Mouse (Mus musculus) forebrain, embryonic 11.5 days (tissue): Measurements from ENCODE around the gene Wdr26. TPM values are rescaled to one million over a fixed set of nuclear protein-coding genes. Genes with fewer than 3 reads are reported as not detected.
A peak's percentile ranks its signal among the peaks of the same experiment; 100 is the strongest.

Source experiments
- ATAC-seq: fragments of 200-750 bp; cut with Nextera tagmentation; replicated peaks from 2 replicates; pipeline ENCODE4 v1.8.0; 2017; ENCODE audit warnings: moderate TSS enrichment; ENCODE audit not compliant: low FRiP score
- DNase-seq: peaks from one replicate; pipeline ENCODE4 v3.0.0-alpha.2; 2017; ENCODE audit warnings: low spot score
- H3K27ac ChIP-seq: fragments of 300-500 bp; sonication (generic); 2 replicates; pipeline ENCODE4 v1.5.1; 2014; ENCODE audit warnings: low read depth, low read length
- H3K27me3 ChIP-seq: fragments of 300-500 bp; sonication (generic); 2 replicates; pipeline ENCODE4 v1.6.1; 2014; ENCODE audit warnings: mild to moderate bottlenecking, low read length, mixed read lengths; ENCODE audit not compliant: control insufficient read depth, insufficient read depth
- H3K36me3 ChIP-seq: fragments of 300-500 bp; sonication (generic); 2 replicates; pipeline ENCODE4 v1.6.1; 2014; ENCODE audit warnings: mild to moderate bottlenecking, low read length, moderate library complexity, mixed read lengths; ENCODE audit not compliant: control insufficient read depth, insufficient read depth
- H3K4me1 ChIP-seq: fragments of 300-500 bp; sonication (generic); replicated peaks from 2 replicates; pipeline ENCODE4 v1.6.1; 2014; ENCODE audit warnings: low read length, mixed read lengths; ENCODE audit not compliant: control insufficient read depth, insufficient read depth
- H3K4me2 ChIP-seq: fragments of 300-500 bp; sonication (generic); 2 replicates; pipeline ENCODE4 v1.6.1; 2014; ENCODE audit warnings: low read depth, mild to moderate bottlenecking, low read length, moderate library complexity, mixed read lengths; ENCODE audit not compliant: severe bottlenecking
- H3K4me3 ChIP-seq: fragments of 300-500 bp; sonication (generic); 2 replicates; pipeline ENCODE4 v1.5.1; 2014; ENCODE audit warnings: low read depth, low read length
- H3K9ac ChIP-seq: fragments of 300-500 bp; sonication (generic); 2 replicates; pipeline ENCODE4 v1.6.1; 2014; ENCODE audit warnings: low read length
- H3K9me3 ChIP-seq: fragments of 300-500 bp; sonication (generic); 2 replicates; pipeline ENCODE4 v1.6.1; 2016; ENCODE audit warnings: low read length, mixed read lengths; ENCODE audit not compliant: control insufficient read depth
- WGBS: fragments of 180-500 bp; shearing (Covaris S2); extraction: QIAGEN DNeasy Blood & Tissue Kit; methylation state at CpG from one replicate; pipeline ENCODE4 v1.1.7; 2014; 5-methylcytosine and 5-hydroxymethylcytosine counted together
- polyA plus RNA-seq: library from polyadenylated mRNA; unstranded; fragments of >200 nt; fragmentation: Nextera tagmentation; extraction: Ambion mirVana; gene quantifications from 2 replicates; pipeline ENCODE4 v1.2.1, GENCODE M21; 2014

The Wdr26 gene
- polyA plus RNA-seq, 1 experiment from 2014 or later, result 34.1 TPM

- Histone ChIP-seq H3K36me3 (no peaks in the 10 kb centered on the region), H3K9ac (peak within 1 kb of the TSS; percentile 73), H3K9me3 (no peaks in the 10 kb centered on the region), H3K27me3 (no peaks in the 10 kb centered on the region), H3K4me3 (peak within 1 kb of the TSS; percentile 78), H3K4me2 (peak within 1 kb of the TSS; percentile 70), H3K4me1 (no peaks in the 10 kb centered on the region; the same call in 1 of the 2 replicates), H3K27ac (peak within 1 kb of the TSS; percentile 85)
- DNase-seq (peak; percentile 96), ATAC-seq (peak; percentile 99)
- under 1% methylated on average over 52 of the region's 52 CpGs for WGBS
Observed at GRCm38 (mm10) chr1:181143950-181144836, 67.6 kb downstream of the Wdr26 start, which contains the start of the genes Nvl and Cnih4. TSS of gene Nvl (minus strand) at chr1:181144204. TSS of gene Cnih4 (plus strand) at chr1:181144693.

GRCm38 (mm10) chr1:181143609-181143949 lies 68.2 kb downstream of the Wdr26 start:
- peak overlapping the region; percentile 73 for H3K9ac ChIP-seq
- no peaks in the 10 kb centered on the region; the same call in 1 of the 2 replicates for H3K4me1 ChIP-seq
- H3K27ac ChIP-seq, result peak overlapping the region; percentile 85; the same call in 1 of the 2 replicates
- no peak for DNase-seq
- H3K4me2 ChIP-seq, result peak overlapping the region; percentile 67
- peak overlapping the region; percentile 78 for H3K4me3 ChIP-seq
- peak; percentile 47 for ATAC-seq
- WGBS, result 1% methylated on average over 12 of the region's 12 CpGs
- H3K9me3 ChIP-seq, result no peaks in the 10 kb centered on the region
- no peaks in the 10 kb centered on the region for H3K36me3 ChIP-seq
- no peaks in the 10 kb centered on the region for H3K27me3 ChIP-seq

DNA sequence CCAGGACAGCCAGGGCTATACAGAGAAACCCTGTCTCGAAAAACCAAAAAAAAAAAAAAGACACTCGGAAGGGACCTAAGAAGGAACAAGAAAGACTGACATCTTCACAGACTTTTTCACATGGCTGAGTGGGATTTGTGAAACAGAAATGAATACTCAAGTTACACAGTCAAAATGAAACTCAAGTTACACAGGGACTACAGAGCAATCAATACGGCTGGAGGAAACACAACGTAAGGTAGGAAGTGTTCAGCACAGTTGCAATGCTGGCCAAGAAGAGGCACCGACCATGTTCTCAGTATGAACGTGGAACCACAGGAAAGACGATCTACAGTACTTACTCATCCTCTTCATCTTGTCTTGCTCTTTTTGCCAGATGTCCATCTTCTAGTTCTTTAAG lies 73.1 kb downstream of the Wdr26 start:
- Histone ChIP-seq H3K4me3 (no peak overlapping the region), H3K36me3 (peaks cover 10% of the 10 kb centered on the region), H3K4me1 (no peaks in the 10 kb centered on the region), H3K27me3 (no peaks in the 10 kb centered on the region), H3K4me2 (no peak overlapping the region), H3K27ac (no peak overlapping the region), H3K9me3 (no peaks in the 10 kb centered on the region), H3K9ac (no peak overlapping the region)
- 89% methylated on average over 7 of the region's 7 CpGs for WGBS
- ATAC-seq (no peak), DNase-seq (no peak)

DNA sequence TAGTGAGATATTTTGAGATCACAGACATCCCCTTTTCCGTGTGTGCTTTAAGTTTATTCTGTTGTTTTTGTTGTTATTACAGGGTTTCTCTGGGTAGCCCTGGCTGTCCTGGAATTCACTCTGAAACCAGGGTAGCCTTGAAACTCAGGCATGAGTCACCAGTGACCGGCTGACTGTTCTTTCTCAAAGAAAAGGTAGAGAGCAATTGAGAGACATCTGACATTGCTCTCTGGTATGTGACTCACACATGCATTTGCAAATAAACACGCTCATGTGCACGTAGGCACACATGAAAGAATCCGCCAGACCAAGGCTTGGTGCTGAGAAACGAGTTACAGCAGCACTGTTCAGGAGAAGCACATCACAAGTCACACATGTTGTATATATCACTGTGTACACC lies 79.9 kb downstream of the Wdr26 start:
- no peak overlapping the region for H3K4me3 ChIP-seq
- H3K4me2 ChIP-seq, result no peak overlapping the region
- no peaks in the 10 kb centered on the region for H3K4me1 ChIP-seq
- no peak overlapping the region for H3K27ac ChIP-seq
- DNase-seq (no peak), ATAC-seq (no peak)
- no peaks in the 10 kb centered on the region for H3K27me3 ChIP-seq
- H3K9me3 ChIP-seq, result no peaks in the 10 kb centered on the region
- WGBS, result 91% methylated on average over 6 of the region's 6 CpGs
- peaks cover 14% of the 10 kb centered on the region for H3K36me3 ChIP-seq
- H3K9ac ChIP-seq, result no peak overlapping the region

GRCm38 (mm10) chr1:181126766-181127165 lies 85.0 kb downstream of the Wdr26 start:
- 94% methylated on average over 9 of the region's 9 CpGs for WGBS
- ATAC-seq, result no peak

DNA sequence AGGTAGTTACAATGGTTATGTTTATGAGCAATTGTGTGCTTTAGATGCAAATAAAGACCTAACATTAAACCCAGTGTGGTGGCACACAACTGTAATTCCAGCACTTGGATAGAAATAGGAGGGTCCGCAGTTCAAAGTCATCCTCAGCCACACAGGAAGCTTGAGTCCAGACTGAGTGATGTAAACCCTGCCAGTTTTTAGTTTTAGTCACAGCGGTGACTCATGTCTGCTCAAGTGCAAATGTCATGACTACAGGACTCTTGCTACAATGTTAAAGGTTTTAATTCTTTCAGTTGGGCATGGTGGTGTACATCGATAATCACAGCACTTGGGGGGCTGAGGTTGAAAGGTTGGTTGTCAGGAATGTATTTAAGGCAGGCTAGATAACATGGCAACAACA lies 85.9 kb downstream of the Wdr26 start:
- ATAC-seq (no peak), DNase-seq (no peak)
- Histone ChIP-seq H3K27ac (no peak overlapping the region), H3K4me1 (no peaks in the 10 kb centered on the region), H3K9ac (no peak overlapping the region), H3K27me3 (no peaks in the 10 kb centered on the region), H3K36me3 (peaks cover 11% of the 10 kb centered on the region; the same call in 1 of the 2 replicates), H3K4me2 (no peak overlapping the region), H3K9me3 (no peaks in the 10 kb centered on the region), H3K4me3 (no peak overlapping the region)
- WGBS, result 97% methylated on average over 3 of the region's 3 CpGs

More at GRCm38 (mm10) chr1:181126766-181127165, 85.0 kb downstream of the Wdr26 start:
- Histone ChIP-seq H3K4me2 (no peak overlapping the region), H3K36me3 (peaks cover 11% of the 10 kb centered on the region; the same call in 1 of the 2 replicates), H3K4me3 (no peak overlapping the region), H3K27ac (no peak overlapping the region), H3K4me1 (no peaks in the 10 kb centered on the region), H3K9ac (no peak overlapping the region), H3K27me3 (no peaks in the 10 kb centered on the region), H3K9me3 (no peaks in the 10 kb centered on the region)
- DNase-seq, result no peak

- DNase-seq (no peak), ATAC-seq (no peak)
- H3K9me3 ChIP-seq, result no peaks in the 10 kb centered on the region
Observed at GRCm38 (mm10) chr1:181124145-181124544, 87.7 kb downstream of the Wdr26 start.

More at GRCm38 (mm10) chr1:181124145-181124544, 87.7 kb downstream of the Wdr26 start:
- H3K4me3 ChIP-seq, result no peak overlapping the region
- no peak overlapping the region for H3K4me2 ChIP-seq
- no peak overlapping the region for H3K27ac ChIP-seq
- no peak overlapping the region for H3K9ac ChIP-seq
- WGBS, result 100% methylated on average over 2 of the region's 2 CpGs
- H3K36me3 ChIP-seq, result peaks cover 7% of the 10 kb centered on the region; the same call in 1 of the 2 replicates
- H3K4me1 ChIP-seq, result no peaks in the 10 kb centered on the region
- H3K27me3 ChIP-seq, result no peaks in the 10 kb centered on the region
